Mouse (Mus musculus): Measurements from ENCODE around the gene Fermt1. TPM values are rescaled to one million over a fixed set of nuclear protein-coding genes. Genes with fewer than 3 reads are reported as not detected.

Fermt1 gene
- not detected for total RNA-seq (2023)

GRCm38 (mm10) chr2:132945326-132946207 is at the start of gene Fermt1:
Gene Fermt1, minus strand, starts transcription at chr2:132945906.

GRCm38 (mm10) chr2:132880844-132881645 is 64.7 kb downstream of the Fermt1 start, which contains the start of gene Lrrn4:
Gene Lrrn4, minus strand, starts transcription at chr2:132880891.

Other genes starting within 250 kb of the Fermt1 start
- not detected for gene Chgb, start 164.6 kb downstream of the Fermt1 start, total RNA-seq (2023)
- 33.2 TPM for gene Trmt6, start 129.9 kb downstream of the Fermt1 start, total RNA-seq (2023)
- gene Mcm8, start 129.8 kb downstream of the Fermt1 start, total RNA-seq (2023) = 2.9 TPM
- gene Crls1, start 99.2 kb downstream of the Fermt1 start, total RNA-seq (2023) = 8.6 TPM
- gene Lrrn4, start 65.0 kb downstream of the Fermt1 start, total RNA-seq (2023) = 0.21 TPM

All from CD4-positive naive resting alpha-beta T cell, adult 76 days (primary cell).